In the genomic region with DNA sequence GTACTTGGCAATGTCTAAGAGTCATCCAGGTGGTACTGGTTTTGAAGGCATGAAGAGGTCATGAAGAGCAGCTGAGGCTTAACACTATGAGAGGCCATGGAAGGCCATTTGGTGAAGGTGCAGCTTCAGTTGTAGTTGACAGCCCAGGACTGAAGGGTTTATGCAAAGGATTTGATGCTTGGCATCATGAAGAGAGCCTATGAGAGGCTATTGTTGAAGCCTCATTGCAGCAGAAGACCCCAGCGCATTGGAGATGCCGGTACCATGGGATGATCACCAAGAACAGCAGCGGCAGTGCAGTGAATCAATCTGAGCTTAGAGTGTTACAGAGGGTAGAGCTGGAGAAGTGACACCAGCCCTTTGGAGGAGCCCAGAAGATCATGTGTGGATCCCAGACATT, we compare ENCODE assay signal across 28 mouse cellular contexts.
"Had no signal": no experiment of that assay in that cellular context is flagged by ENCODE, and none has a peak within 500 bp of the region (broad histone marks: within the 10 kb centered on the region; RNA-seq: fewer than 3 reads in every experiment).

No protein-coding gene starts in this region.

- DNase-seq: cerebellum, adult 2 months; cerebellum, adult 8-10 months; cerebellum, adult 9-10 months; cerebellum, adult 9-11 months; cerebellum, postnatal 10 days; cerebellum, postnatal 14 days; cerebellum, postnatal 25 days; cerebellum, postnatal 36 days; embryo, embryonic 11 days; forebrain, postnatal 0 days; gastrocnemius, adult 2 months; gastrocnemius, postnatal 10 days; gastrocnemius, postnatal 14 days; gastrocnemius, postnatal 25 days; gastrocnemius, postnatal 36 days; heart, adult 18-20 months; heart, adult 2 months had no signal

- H3K4me1 ChIP-seq: embryonic facial prominence, embryonic 10.5 days; embryonic facial prominence, embryonic 12.5 days; embryonic facial prominence, embryonic 13.5 days; embryonic facial prominence, embryonic 15.5 days; forebrain, embryonic 13.5 days; forebrain, embryonic 15.5 days had no signal

- H3K4me3 ChIP-seq: embryonic facial prominence, embryonic 10.5 days; embryonic facial prominence, embryonic 12.5 days; embryonic facial prominence, embryonic 13.5 days; embryonic facial prominence, embryonic 15.5 days; erythroblast, embryonic 14.5 days; forebrain, embryonic 10.5 days; forebrain, embryonic 12.5 days; forebrain, embryonic 13.5 days; forebrain, embryonic 15.5 days; gastrocnemius, adult 2 months; heart, adult 2 months had no signal

- H3K9ac ChIP-seq: embryonic facial prominence, embryonic 12.5 days; embryonic facial prominence, embryonic 13.5 days; embryonic facial prominence, embryonic 15.5 days; forebrain, embryonic 12.5 days; forebrain, embryonic 13.5 days; forebrain, embryonic 15.5 days; forebrain, postnatal 0 days had no signal

- H3K9me3 ChIP-seq: embryonic facial prominence, embryonic 10.5 days; embryonic facial prominence, embryonic 12.5 days; embryonic facial prominence, embryonic 13.5 days; embryonic facial prominence, embryonic 15.5 days; forebrain, embryonic 10.5 days; forebrain, embryonic 12.5 days; forebrain, embryonic 13.5 days; forebrain, embryonic 15.5 days had no signal

- H3K36me3 ChIP-seq: embryonic facial prominence, embryonic 10.5 days; embryonic facial prominence, embryonic 12.5 days; embryonic facial prominence, embryonic 13.5 days; embryonic facial prominence, embryonic 15.5 days; forebrain, embryonic 10.5 days; forebrain, embryonic 12.5 days; forebrain, embryonic 15.5 days had no signal

- H3K27me3 ChIP-seq: embryonic facial prominence, embryonic 12.5 days; embryonic facial prominence, embryonic 13.5 days; embryonic facial prominence, embryonic 15.5 days; forebrain, embryonic 12.5 days; forebrain, embryonic 13.5 days; forebrain, embryonic 15.5 days had no signal

- H3K4me2 ChIP-seq: embryonic facial prominence, embryonic 12.5 days; embryonic facial prominence, embryonic 13.5 days; embryonic facial prominence, embryonic 15.5 days; forebrain, embryonic 12.5 days; forebrain, embryonic 13.5 days; forebrain, embryonic 15.5 days had no signal

- H3K27ac ChIP-seq: embryonic facial prominence, embryonic 10.5 days; embryonic facial prominence, embryonic 12.5 days; embryonic facial prominence, embryonic 13.5 days; embryonic facial prominence, embryonic 15.5 days; forebrain, embryonic 10.5 days; forebrain, embryonic 12.5 days; forebrain, embryonic 13.5 days; forebrain, embryonic 15.5 days; gastrocnemius, adult 2 months; heart, adult 2 months had no signal

- ATAC-seq: forebrain, embryonic 13.5 days; forebrain, embryonic 14.5 days; forebrain, embryonic 15.5 days; forebrain, embryonic 16.5 days; forebrain, postnatal 0 days had no signal
